Mouse (Mus musculus): Measurements from ENCODE around the gene Mef2a. TPM values are rescaled to one million over a fixed set of nuclear protein-coding genes. Genes with fewer than 3 reads are reported as not detected.

Mef2a gene
- polyA plus RNA-seq, 1 experiment: 17.2 TPM

DNA sequence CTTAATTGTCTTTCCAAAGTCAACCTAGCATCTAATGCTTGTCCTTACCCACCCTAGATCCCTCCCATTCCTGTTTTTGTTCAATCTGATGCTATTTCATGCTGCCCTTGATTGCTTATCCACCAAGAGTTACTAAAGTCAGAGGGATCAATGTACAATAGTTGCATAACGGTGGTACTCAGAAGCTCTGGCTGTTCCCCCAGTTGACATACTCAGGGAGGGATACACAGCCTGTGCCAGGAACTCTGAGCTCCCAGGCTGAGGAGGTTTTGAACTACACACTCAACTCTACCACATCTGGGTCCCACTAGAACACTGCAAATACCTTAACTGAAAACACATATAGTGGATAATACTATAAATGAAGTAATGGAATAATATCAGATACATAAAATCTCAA is 164.3 kb downstream of the Mef2a start:
- TF ChIP-seq POLR2A (IDR thresholded peaks at IDR 0.05; ENCODE audit: borderline replicate concordance, control insufficient read depth, low read depth, low read length): no peak
- no peak for TF ChIP-seq CTCF (IDR thresholded peaks at IDR 0.05; ENCODE audit: control insufficient read depth, insufficient read depth, low read length)
- WGBS: 67% methylated on average over 1 of the region's 1 CpGs
- no peak overlapping the region for H3K27ac ChIP-seq (ENCODE audit: control insufficient read depth, insufficient read depth, low read depth, low read length, poor library complexity)

DNA sequence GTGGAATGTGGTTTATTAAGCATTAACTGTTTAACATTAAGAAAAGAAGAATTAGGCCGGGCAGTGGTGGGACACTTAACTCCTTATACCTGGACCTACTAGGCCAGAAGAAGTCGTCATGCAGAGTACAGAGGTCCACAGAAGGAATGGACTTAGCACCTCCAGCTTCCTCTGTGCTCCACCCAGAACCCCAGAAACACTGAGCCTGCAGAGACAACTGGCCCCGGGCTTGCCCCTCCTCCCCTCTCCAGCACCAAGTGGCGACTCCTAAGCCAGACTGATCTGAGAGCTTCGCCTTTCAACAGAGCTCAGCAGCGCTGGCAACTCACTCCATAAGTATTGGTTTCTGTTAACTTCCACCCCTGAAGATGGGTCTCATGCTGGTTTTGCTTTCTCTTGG is 165.0 kb downstream of the Mef2a start:
- H3K4me3 ChIP-seq (replicated peaks; ENCODE audit: control insufficient read depth, low read depth, low read length): no peak overlapping the region
- no peak overlapping the region for H3K27ac ChIP-seq (ENCODE audit: control insufficient read depth, insufficient read depth, low read depth, low read length, poor library complexity)
- TF ChIP-seq CTCF (IDR thresholded peaks at IDR 0.05; ENCODE audit: control insufficient read depth, insufficient read depth, low read length) (no peak), POLR2A (IDR thresholded peaks at IDR 0.05; ENCODE audit: borderline replicate concordance, control insufficient read depth, low read depth, low read length) (no peak)
- H3K4me1 ChIP-seq (ENCODE audit: control insufficient read depth, insufficient read depth, low read length): no peaks in the 10 kb centered on the region
- WGBS: 66% methylated on average over 6 of the region's 6 CpGs

More for the DNA sequence above, 164.3 kb downstream of the Mef2a start:
- Histone ChIP-seq H3K4me3 (replicated peaks; ENCODE audit: control insufficient read depth, low read depth, low read length) (no peak overlapping the region), H3K4me1 (ENCODE audit: control insufficient read depth, insufficient read depth, low read length) (no peaks in the 10 kb centered on the region)

DNA sequence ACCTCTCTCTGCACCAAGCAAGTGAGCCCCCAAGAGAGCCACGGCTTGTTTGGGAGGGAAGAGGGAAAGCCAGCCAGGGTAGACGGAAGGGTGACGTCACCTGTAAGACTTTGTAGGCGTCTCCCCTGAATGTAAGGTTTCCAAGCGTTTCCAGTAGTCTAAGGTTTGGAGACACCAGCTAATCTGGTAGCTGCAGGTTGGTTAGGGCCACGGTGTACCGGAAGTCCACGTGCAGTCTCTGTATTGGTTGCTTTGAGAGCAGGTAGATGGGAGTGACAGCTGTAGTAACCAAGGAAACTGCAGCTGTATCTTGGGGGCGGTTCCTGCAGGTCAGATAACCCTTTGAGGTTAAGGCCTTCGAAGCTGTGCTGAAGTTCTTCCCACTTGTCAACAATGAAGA is 166.2 kb downstream of the Mef2a start:
- TF ChIP-seq POLR2A (IDR thresholded peaks at IDR 0.05; ENCODE audit: borderline replicate concordance, control insufficient read depth, low read depth, low read length): no peak
- TF ChIP-seq CTCF (IDR thresholded peaks at IDR 0.05; ENCODE audit: control insufficient read depth, insufficient read depth, low read length): no peak
- 60% methylated on average over 10 of the region's 10 CpGs for WGBS
- no peaks in the 10 kb centered on the region for H3K4me1 ChIP-seq (ENCODE audit: control insufficient read depth, insufficient read depth, low read length)

DNA sequence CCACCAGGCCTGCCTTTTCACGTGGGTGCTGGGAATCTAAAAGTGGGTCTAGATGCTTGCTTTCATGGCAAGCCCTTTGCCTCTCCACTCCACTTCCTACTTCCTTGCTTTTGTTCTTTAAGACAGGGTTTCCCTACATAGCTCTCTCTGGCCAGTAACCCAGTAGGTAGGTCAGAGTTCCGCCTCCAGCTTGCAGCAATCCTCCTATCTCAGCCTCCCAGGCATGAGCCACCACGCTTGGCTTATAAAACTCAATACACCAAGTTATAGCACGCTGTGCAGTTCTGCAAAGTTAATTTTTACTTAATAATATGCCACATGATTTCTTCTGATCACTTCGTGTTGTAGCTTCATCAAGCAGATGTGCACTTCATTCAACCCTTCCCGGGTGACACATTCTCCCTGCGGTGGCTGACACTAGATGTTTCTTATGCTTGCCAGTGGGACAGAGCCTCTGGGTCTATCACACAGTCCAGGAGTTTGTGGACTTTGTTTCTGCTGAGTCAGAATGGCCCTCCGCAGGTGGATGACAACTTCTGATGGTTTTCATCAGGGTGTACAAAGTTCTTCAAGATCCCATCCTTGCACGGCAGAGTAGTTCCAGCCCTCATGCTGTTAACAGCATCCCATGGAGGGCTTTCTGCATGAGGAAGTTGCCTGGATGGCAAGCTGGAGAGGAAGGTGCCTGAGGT is 166.8 kb downstream of the Mef2a start:
- WGBS: 74% methylated on average over 9 of the region's 9 CpGs
- TF ChIP-seq POLR2A (IDR thresholded peaks at IDR 0.05; ENCODE audit: borderline replicate concordance, control insufficient read depth, low read depth, low read length): no peak
- TF ChIP-seq CTCF (IDR thresholded peaks at IDR 0.05; ENCODE audit: control insufficient read depth, insufficient read depth, low read length): no peak
- Histone ChIP-seq H3K4me1 (ENCODE audit: control insufficient read depth, insufficient read depth, low read length) (no peaks in the 10 kb centered on the region), H3K4me3 (replicated peaks; ENCODE audit: control insufficient read depth, low read depth, low read length) (no peak overlapping the region), H3K27ac (ENCODE audit: control insufficient read depth, insufficient read depth, low read depth, low read length, poor library complexity) (no peak overlapping the region)

More for the DNA sequence above, 166.2 kb downstream of the Mef2a start:
- Histone ChIP-seq H3K27ac (ENCODE audit: control insufficient read depth, insufficient read depth, low read depth, low read length, poor library complexity) (no peak overlapping the region), H3K4me3 (replicated peaks; ENCODE audit: control insufficient read depth, low read depth, low read length) (no peak overlapping the region)

DNA sequence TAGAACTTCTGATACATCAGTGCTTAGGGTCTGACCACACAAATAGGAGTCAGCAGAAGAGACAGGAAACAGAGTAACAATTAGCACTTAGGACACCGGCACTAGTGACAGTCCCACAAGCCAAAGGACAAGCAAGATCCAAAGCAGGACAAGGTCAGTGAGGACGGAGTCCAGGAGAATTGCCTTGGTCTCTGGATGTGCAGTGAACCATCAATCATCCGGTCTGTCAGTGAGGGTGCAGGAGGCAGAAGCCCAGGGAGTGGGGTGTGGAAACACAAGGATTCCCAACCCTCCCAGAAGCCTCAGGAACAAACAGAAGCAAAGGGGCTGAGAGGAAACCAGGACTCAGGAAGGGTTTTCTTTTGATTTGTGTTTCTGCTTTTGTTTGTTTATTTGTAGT is 169.0 kb downstream of the Mef2a start:
- Histone ChIP-seq H3K4me3 (replicated peaks; ENCODE audit: control insufficient read depth, low read depth, low read length) (no peak overlapping the region), H3K4me1 (ENCODE audit: control insufficient read depth, insufficient read depth, low read length) (no peaks in the 10 kb centered on the region), H3K27ac (ENCODE audit: control insufficient read depth, insufficient read depth, low read depth, low read length, poor library complexity) (no peak overlapping the region)
- TF ChIP-seq CTCF (IDR thresholded peaks at IDR 0.05; ENCODE audit: control insufficient read depth, insufficient read depth, low read length) (no peak), POLR2A (IDR thresholded peaks at IDR 0.05; ENCODE audit: borderline replicate concordance, control insufficient read depth, low read depth, low read length) (no peak)
- 81% methylated on average over 3 of the region's 3 CpGs for WGBS

DNA sequence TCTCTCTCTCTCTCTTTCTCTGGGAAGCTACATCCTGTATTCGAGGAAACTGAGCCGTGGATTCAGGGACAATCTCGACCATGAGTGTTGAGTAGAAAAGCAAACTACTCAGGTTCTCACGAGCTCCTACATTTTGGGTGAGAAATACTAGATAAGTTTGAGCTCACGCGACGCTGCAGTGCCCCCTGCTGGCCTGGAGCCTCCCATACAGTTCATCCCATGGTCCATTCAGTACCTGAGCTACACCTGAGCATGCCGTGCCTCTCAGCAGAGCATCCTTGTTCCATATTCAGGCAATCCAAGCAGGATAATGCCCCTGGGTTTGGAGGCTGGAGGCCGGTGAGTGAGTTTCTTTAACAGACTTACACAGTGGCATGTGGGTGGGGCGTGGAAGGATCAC is 173.2 kb downstream of the Mef2a start:
- no peak overlapping the region for H3K27ac ChIP-seq (ENCODE audit: control insufficient read depth, insufficient read depth, low read depth, low read length, poor library complexity)
- TF ChIP-seq CTCF (IDR thresholded peaks at IDR 0.05; ENCODE audit: control insufficient read depth, insufficient read depth, low read length) (peak; percentile 86), POLR2A (IDR thresholded peaks at IDR 0.05; ENCODE audit: borderline replicate concordance, control insufficient read depth, low read depth, low read length) (no peak)
- no peak overlapping the region for H3K4me3 ChIP-seq (replicated peaks; ENCODE audit: control insufficient read depth, low read depth, low read length)
- 17% methylated on average over 10 of the region's 10 CpGs for WGBS
- no peaks in the 10 kb centered on the region for H3K4me1 ChIP-seq (ENCODE audit: control insufficient read depth, insufficient read depth, low read length)

DNA sequence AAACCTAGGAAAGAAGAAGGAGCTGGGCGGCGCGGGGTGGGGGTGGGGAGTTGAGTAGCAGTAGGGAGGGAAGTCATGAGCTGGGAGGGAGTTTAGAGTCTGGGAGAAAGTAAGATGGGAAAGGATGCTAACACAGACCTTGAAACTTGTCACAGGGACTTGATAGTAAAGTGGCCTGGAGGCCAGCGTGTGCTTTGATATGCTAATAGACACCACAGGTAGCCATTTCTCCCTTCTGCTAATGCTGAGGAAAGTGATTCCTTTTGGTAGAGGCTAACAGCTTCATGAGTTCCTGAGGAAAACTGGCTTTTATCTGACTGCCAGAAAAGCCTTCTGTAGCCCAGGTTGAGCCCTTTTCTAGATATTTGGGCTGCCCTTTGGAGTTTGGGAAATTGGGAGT is 188.9 kb downstream of the Mef2a start:
- no peak overlapping the region for H3K4me3 ChIP-seq (replicated peaks; ENCODE audit: control insufficient read depth, low read depth, low read length)
- WGBS: 66% methylated on average over 4 of the region's 4 CpGs
- TF ChIP-seq CTCF (IDR thresholded peaks at IDR 0.05; ENCODE audit: control insufficient read depth, insufficient read depth, low read length) (no peak), POLR2A (IDR thresholded peaks at IDR 0.05; ENCODE audit: borderline replicate concordance, control insufficient read depth, low read depth, low read length) (no peak)
- no peaks in the 10 kb centered on the region; the same call in 1 of the 2 replicates for H3K4me1 ChIP-seq (ENCODE audit: control insufficient read depth, insufficient read depth, low read length)
- no peak overlapping the region for H3K27ac ChIP-seq (ENCODE audit: control insufficient read depth, insufficient read depth, low read depth, low read length, poor library complexity)

Other genes starting within 250 kb of the Mef2a start
- 1.4 and 1.7 TPM in 2 replicates for gene Lysmd4, start 150.3 kb downstream of the Mef2a start, polyA plus RNA-seq (2011; ENCODE audit: insufficient read depth, insufficient read length, low replicate concordance, missing spikeins)

All from bone marrow, adult 2 months (tissue).